Mouse (Mus musculus): ENCODE data around the gene Fbxo11. TPM values are rescaled to one million over a fixed set of nuclear protein-coding genes. Genes with fewer than 3 reads are reported as not detected.
"Not testable (repeated sequence)": the region's sequence is repeated elsewhere in the genome, so short reads cannot be mapped to it uniquely, and the experiment has no call there.

Gene Fbxo11
- total and polyA plus RNA-seq, 2 experiments from 2014 or later: 8.7 to 11.4 TPM

DNA sequence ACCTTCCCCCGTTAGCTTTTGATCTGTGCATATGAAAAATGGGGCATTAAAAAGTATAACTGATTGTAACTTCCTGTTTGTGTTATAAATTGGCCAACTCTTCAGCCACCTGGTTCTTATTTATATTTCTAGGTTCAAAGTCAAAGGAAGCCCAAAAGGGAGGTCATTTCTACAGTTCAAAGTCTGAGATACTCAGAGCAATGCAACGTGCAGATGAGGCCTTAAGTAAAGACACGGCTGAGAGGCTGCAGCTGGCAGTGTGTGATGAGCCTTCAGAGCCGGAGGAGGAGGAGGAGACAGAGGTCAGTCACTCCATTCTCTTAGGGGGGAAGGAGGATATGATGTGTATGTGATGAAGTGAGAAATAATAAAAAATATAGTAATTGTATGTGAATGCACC, 81.8 kb downstream of the Fbxo11 start:
- Histone ChIP-seq H3K4me1 (ENCODE audit: control insufficient read depth, insufficient read depth) (no peaks in the 10 kb centered on the region), H3K4me2 (ENCODE audit: low read depth, low read length) (no peak overlapping the region), H3K4me3 (ENCODE audit: low read depth, low read length) (no peak overlapping the region), H3K36me3 (replicated peaks; ENCODE audit: control insufficient read depth, insufficient read depth, low read length) (peaks cover 39% of the 10 kb centered on the region), H3K9me3 (replicated peaks; ENCODE audit: control insufficient read depth, low read length) (no peaks in the 10 kb centered on the region), H3K27ac (ENCODE audit: low read depth) (no peak overlapping the region), H3K27me3 (ENCODE audit: control insufficient read depth, insufficient read depth, low read length) (no peaks in the 10 kb centered on the region), H3K9ac (replicated peaks; ENCODE audit: low read depth, low read length) (no peak overlapping the region)
- DNase-seq (ENCODE audit: low spot score): no peak
- 50% methylated on average over 4 of the region's 4 CpGs for WGBS
- no peak for TF ChIP-seq CTCF (IDR thresholded peaks at IDR 0.05; ENCODE audit: low read depth)
- TF ChIP-seq EP300 (IDR thresholded peaks at IDR 0.05; ENCODE audit: low read depth): no peak
- no peak for ATAC-seq (ENCODE audit: insufficient read depth, low read depth)

DNA sequence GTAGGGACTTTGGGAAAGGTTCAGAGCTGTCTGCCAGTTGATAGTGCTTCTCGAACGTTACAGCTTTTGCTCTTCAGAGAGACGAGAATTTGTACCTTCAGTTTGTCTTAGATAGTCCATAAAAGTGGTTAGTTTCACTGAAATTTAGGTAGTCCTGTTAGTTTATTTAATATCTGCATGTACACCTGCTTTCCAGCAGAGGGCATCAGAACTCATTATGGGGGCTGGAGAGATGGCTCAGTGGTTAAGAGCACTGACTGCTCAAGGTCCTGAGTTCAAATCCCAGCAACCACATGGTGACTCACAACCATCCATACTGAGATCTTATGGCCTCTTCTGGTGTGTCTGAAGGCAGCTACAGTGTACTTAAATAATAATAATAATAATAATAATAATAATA, 83.0 kb downstream of the Fbxo11 start:
- Histone ChIP-seq H3K27ac (ENCODE audit: low read depth) (no peak overlapping the region), H3K4me3 (ENCODE audit: low read depth, low read length) (no peak overlapping the region), H3K4me2 (ENCODE audit: low read depth, low read length) (no peak overlapping the region), H3K27me3 (ENCODE audit: control insufficient read depth, insufficient read depth, low read length) (no peaks in the 10 kb centered on the region), H3K9me3 (replicated peaks; ENCODE audit: control insufficient read depth, low read length) (no peaks in the 10 kb centered on the region), H3K4me1 (ENCODE audit: control insufficient read depth, insufficient read depth) (no peaks in the 10 kb centered on the region), H3K36me3 (replicated peaks; ENCODE audit: control insufficient read depth, insufficient read depth, low read length) (peaks cover 30% of the 10 kb centered on the region), H3K9ac (replicated peaks; ENCODE audit: low read depth, low read length) (no peak overlapping the region)
- 77% methylated on average over 3 of the region's 3 CpGs for whole genome bisulfite sequencing
- DNase-seq (ENCODE audit: low spot score) (no peak), ATAC-seq (ENCODE audit: insufficient read depth, low read depth) (no peak)
- no peak for TF ChIP-seq EP300 (IDR thresholded peaks at IDR 0.05; ENCODE audit: low read depth)
- peak; percentile 35 for TF ChIP-seq CTCF (IDR thresholded peaks at IDR 0.05; ENCODE audit: low read depth)

DNA sequence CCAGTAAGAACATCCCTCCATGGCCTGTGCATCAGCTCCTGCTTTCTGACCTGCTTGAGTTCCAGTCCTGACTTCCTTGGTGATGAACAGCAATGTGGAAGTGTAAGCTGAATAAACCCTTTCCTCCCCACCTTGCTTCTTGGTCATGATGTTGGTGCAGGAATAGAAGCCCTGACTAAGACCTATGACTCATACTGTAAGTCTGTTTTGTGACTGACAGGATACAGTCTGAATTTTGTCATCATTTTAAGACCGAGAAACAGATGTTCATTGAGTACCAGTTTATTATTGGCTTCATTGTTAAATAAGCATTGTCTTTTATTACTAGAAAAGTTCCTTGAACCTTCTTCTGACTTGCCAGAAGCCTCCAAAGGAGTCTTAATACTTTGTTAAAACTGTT, 85.4 kb downstream of the Fbxo11 start:
- not testable (repeated sequence) for DNase-seq (ENCODE audit: low spot score); H3K9me3 ChIP-seq (replicated peaks; ENCODE audit: control insufficient read depth, low read length); H3K36me3 ChIP-seq (replicated peaks; ENCODE audit: control insufficient read depth, insufficient read depth, low read length); H3K4me1 ChIP-seq (ENCODE audit: control insufficient read depth, insufficient read depth); H3K9ac ChIP-seq (replicated peaks; ENCODE audit: low read depth, low read length); ATAC-seq (ENCODE audit: insufficient read depth, low read depth); H3K4me2 ChIP-seq (ENCODE audit: low read depth, low read length); H3K27ac ChIP-seq (ENCODE audit: low read depth); H3K4me3 ChIP-seq (ENCODE audit: low read depth, low read length); H3K27me3 ChIP-seq (ENCODE audit: control insufficient read depth, insufficient read depth, low read length)
- WGBS: 46% methylated on average over 1 of the region's 1 CpGs

DNA sequence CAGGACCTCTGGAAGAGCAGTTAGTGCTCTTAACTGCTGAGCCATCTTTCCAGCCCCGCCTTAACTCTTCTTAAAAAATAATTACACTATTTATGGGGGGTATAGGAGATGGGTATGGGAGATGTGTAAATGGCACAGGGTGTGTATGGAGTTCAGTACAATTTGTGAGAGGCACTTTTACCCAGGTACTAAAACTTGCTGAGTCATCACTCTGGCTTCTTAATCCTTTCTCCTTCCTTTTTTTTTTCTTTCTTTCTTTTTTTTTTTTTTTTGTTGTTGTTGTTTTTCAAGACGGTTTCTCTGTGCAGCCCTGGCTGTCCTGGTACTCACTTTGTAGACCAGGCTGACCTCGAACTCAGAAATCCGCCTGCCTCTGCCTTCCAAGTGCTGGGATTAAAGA, 88.2 kb downstream of the Fbxo11 start:
- DNase-seq (ENCODE audit: low spot score); H3K27me3 ChIP-seq (ENCODE audit: control insufficient read depth, insufficient read depth, low read length); H3K9ac ChIP-seq (replicated peaks; ENCODE audit: low read depth, low read length); H3K36me3 ChIP-seq (replicated peaks; ENCODE audit: control insufficient read depth, insufficient read depth, low read length); H3K27ac ChIP-seq (ENCODE audit: low read depth); H3K4me2 ChIP-seq (ENCODE audit: low read depth, low read length); H3K4me3 ChIP-seq (ENCODE audit: low read depth, low read length); ATAC-seq (ENCODE audit: insufficient read depth, low read depth); H3K9me3 ChIP-seq (replicated peaks; ENCODE audit: control insufficient read depth, low read length): not testable (repeated sequence)
- peaks cover 15% of the 10 kb centered on the region for H3K4me1 ChIP-seq (ENCODE audit: control insufficient read depth, insufficient read depth)
- 93% methylated on average over 4 of the region's 4 CpGs for WGBS

- no peak overlapping the region for H3K27ac ChIP-seq (ENCODE audit: low read depth)
- no peak for TF ChIP-seq CTCF (IDR thresholded peaks at IDR 0.05; ENCODE audit: low read depth)
- TF ChIP-seq EP300 (IDR thresholded peaks at IDR 0.05; ENCODE audit: low read depth): no peak
- 72% methylated on average over 9 of the region's 9 CpGs for WGBS
These were observed 88.8 kb downstream of the Fbxo11 start for GRCm38 (mm10) chr17:87976154-87976806.

DNA sequence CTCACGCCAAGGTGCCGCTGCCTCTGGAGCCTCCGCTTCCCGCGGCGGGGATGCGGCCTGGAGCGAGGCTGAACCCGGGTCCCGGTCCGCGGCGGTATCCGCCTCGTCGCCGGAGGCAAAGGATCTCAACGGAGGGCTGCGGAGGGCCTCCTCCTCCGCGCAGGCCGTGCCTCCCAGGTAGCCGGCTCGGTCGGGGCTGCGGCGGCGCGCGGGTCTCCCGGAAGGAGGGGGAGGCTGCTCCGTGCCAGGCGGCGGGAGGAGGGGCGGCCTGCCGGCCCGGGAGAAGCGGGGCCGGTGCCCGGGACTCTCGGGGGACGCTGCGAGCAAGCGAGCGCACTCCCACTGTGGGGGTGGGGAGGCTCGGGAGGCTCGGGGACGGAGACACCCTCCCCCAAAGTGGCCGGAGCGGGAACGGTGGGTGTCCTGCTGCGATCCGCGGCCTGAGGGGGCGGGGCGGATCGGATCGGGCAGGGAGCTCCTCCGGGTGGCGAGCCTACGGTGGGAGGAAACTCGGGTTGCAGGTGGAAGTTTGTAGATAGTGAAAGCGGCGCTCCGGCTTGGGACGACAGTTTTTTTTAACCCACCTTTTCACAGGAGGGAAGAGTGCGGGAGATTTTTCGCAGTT, 89.8 kb downstream of the Fbxo11 start:
- Histone ChIP-seq H3K4me1 (ENCODE audit: control insufficient read depth, insufficient read depth) (peaks cover 15% of the 10 kb centered on the region), H3K27me3 (ENCODE audit: control insufficient read depth, insufficient read depth, low read length) (no peaks in the 10 kb centered on the region), H3K4me3 (ENCODE audit: low read depth, low read length) (peak overlapping the region; percentile 84), H3K9me3 (replicated peaks; ENCODE audit: control insufficient read depth, low read length) (no peaks in the 10 kb centered on the region), H3K36me3 (replicated peaks; ENCODE audit: control insufficient read depth, insufficient read depth, low read length) (0 out of 2 replicates have a peak, but pooled peaks cover 3% of the 10 kb centered on the region), H3K27ac (ENCODE audit: low read depth) (peak overlapping the region; percentile 73), H3K9ac (replicated peaks; ENCODE audit: low read depth, low read length) (peak overlapping the region; percentile 71), H3K4me2 (ENCODE audit: low read depth, low read length) (peak overlapping the region; percentile 91)
- DNase-seq (ENCODE audit: low spot score): peak; percentile 15
- peak; percentile 40 for ATAC-seq (ENCODE audit: insufficient read depth, low read depth)
- under 1% methylated on average over 64 of the region's 68 CpGs for WGBS
- no peak for TF ChIP-seq EP300 (IDR thresholded peaks at IDR 0.05; ENCODE audit: low read depth)
- TF ChIP-seq CTCF (IDR thresholded peaks at IDR 0.05; ENCODE audit: low read depth): no peak

More at GRCm38 (mm10) chr17:87976154-87976806, 88.8 kb downstream of the Fbxo11 start:
- Histone ChIP-seq H3K4me2 (ENCODE audit: low read depth, low read length) (peak overlapping the region; percentile 91), H3K4me1 (ENCODE audit: control insufficient read depth, insufficient read depth) (peaks cover 15% of the 10 kb centered on the region), H3K27me3 (ENCODE audit: control insufficient read depth, insufficient read depth, low read length) (no peaks in the 10 kb centered on the region), H3K4me3 (ENCODE audit: low read depth, low read length) (peak overlapping the region; percentile 84), H3K9me3 (replicated peaks; ENCODE audit: control insufficient read depth, low read length) (no peaks in the 10 kb centered on the region), H3K36me3 (replicated peaks; ENCODE audit: control insufficient read depth, insufficient read depth, low read length) (peaks cover 3% of the 10 kb centered on the region; the same call in 1 of the 2 replicates), H3K9ac (replicated peaks; ENCODE audit: low read depth, low read length) (no peak overlapping the region; the same call in 1 of the 2 replicates)
- DNase-seq (ENCODE audit: low spot score): no peak
- ATAC-seq (ENCODE audit: insufficient read depth, low read depth): no peak
